Mouse (Mus musculus) G1E (cell line): ENCODE results near the gene Slc35e3. TPM values are rescaled to one million over a fixed set of nuclear protein-coding genes. Genes with fewer than 3 reads are reported as not detected.
A peak's percentile ranks its signal among the peaks of the same experiment; 100 is the strongest.

Source experiments
- ATAC-seq: 2 replicates; pipeline ENCODE4 v1.8.0; 2016; ENCODE audit warnings: mild to moderate bottlenecking; ENCODE audit not compliant: insufficient number of reproducible peaks, poor library complexity, low FRiP score, severe bottlenecking; ENCODE audit errors: extremely low read depth
- DNase-seq: peaks from one replicate; pipeline ENCODE4 v3.0.0; 2012; ENCODE audit warnings: low spot score
- H3K27me3 ChIP-seq: 2 replicates; pipeline ENCODE4 v1.6.1; 2012; ENCODE audit warnings: mild to moderate bottlenecking, low read length, inconsistent platforms; ENCODE audit not compliant: insufficient read depth
- H3K36me3 ChIP-seq: replicated peaks from 2 replicates; pipeline ENCODE3; 2012; ENCODE audit warnings: mild to moderate bottlenecking, inconsistent platforms
- H3K4me1 ChIP-seq: 2 replicates; pipeline ENCODE4 v1.6.1; 2012; ENCODE audit warnings: low read depth, low read length, inconsistent platforms, mixed read lengths; ENCODE audit not compliant: insufficient read depth
- H3K4me3 ChIP-seq: 2 replicates; pipeline ENCODE4 v1.5.1; 2012; ENCODE audit warnings: low read depth, mild to moderate bottlenecking, inconsistent platforms, low read length, moderate library complexity, mixed read lengths
- H3K9me3 ChIP-seq: replicated peaks from 2 replicates; pipeline ENCODE4 v1.6.1; 2012; ENCODE audit warnings: inconsistent platforms
- CTCF ChIP-seq: IDR thresholded peaks from 2 replicates; pipeline ENCODE4 v1.5.1; 2012; ENCODE audit warnings: low read depth, low read length, inconsistent platforms, mixed read lengths
- GATA1 ChIP-seq: IDR thresholded peaks from 2 replicates; pipeline ENCODE4 v1.6.1; 2012; ENCODE audit warnings: borderline replicate concordance, low read length, inconsistent platforms, mixed read lengths
- GATA2 ChIP-seq: IDR thresholded peaks from 2 replicates; pipeline ENCODE4 v1.6.1; 2012; ENCODE audit warnings: low read depth, low read length, inconsistent platforms, borderline replicate concordance
- POLR2AphosphoS5 ChIP-seq: IDR thresholded peaks from 2 replicates; pipeline ENCODE4 v1.6.1; 2012; ENCODE audit warnings: low read depth, low read length, inconsistent platforms; ENCODE audit not compliant: insufficient replicate concordance
- TAL1 ChIP-seq: conservative IDR thresholded peaks from 2 replicates; pipeline ENCODE4 v1.6.1; 2012; ENCODE audit warnings: low read depth, low read length, inconsistent platforms, mixed read lengths
- polyA plus RNA-seq: library from polyadenylated mRNA; stranded (reverse); fragments of >175 nt; gene quantifications from 2 replicates; pipeline ENCODE4 v1.2.3, GENCODE M21; 2012
- total RNA-seq, 2 experiments: library from RNA; stranded (forward) in 1 of 2; stranded (reverse) in 1 of 2; fragments of 200-1000 nt in 1 of 2; fragments of >200 nt in 1 of 2; fragmentation: Nextera tagmentation in 1 of 2; gene quantifications; 2 replicates each; pipeline ENCODE4 v1.2.3; 2014 to 2017

Slc35e3 gene
- total RNA-seq (2014; fragmentation: Nextera tagmentation) = 7.9 and 10.9 TPM in 2 replicates
- 3.5 and 3.9 TPM in 2 replicates for total RNA-seq (2017)
- 1.5 and 2.2 TPM in 2 replicates for polyA plus RNA-seq

DNA sequence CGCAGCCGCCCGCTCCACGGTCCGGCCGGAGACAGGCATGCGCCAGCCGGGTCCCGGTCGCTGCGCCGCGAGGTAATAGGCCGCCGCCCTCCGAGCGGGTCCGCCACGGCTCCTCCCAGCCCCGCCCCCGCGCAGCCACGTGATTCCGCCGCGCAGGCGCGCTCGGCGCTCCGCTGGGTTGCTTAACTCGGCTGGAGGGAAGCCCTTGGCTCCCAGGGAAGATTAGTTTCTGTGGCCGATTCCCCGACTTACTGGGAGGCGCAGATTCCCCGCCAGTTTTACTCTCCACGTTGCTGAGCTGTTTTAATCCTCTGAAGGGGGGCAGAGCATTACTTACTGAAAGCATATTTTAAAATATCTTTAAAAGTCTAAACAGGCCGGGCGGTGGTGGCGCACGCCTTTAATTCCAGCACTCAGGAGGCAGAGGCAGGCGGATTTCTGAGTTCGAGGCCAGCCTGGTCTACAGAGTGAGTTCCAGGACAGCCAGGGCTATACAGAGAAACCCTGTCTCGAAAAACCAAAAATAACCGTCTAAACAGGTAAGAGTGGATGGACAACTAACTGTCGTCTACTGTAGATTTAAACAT lies at the start of gene Slc35e3:
Gene Slc35e3, minus strand, starts transcription at position 69 of the 587 bp plus-strand sequence.
- H3K4me3 ChIP-seq = peak within 1 kb of the TSS; percentile 72
- peak; percentile 87 for DNase-seq
- H3K27me3 ChIP-seq = no peaks in the 10 kb centered on the region
- TF ChIP-seq POLR2AphosphoS5 (no peak), GATA2 (no peak), GATA1 (no peak), TAL1 (no peak), CTCF (no peak)
- peaks cover 32% of the 10 kb centered on the region for H3K4me1 ChIP-seq
- H3K9me3 ChIP-seq = peaks cover 27% of the 10 kb centered on the region
- H3K36me3 ChIP-seq = peaks cover 65% of the 10 kb centered on the region
- peak; percentile 72 for ATAC-seq

DNA sequence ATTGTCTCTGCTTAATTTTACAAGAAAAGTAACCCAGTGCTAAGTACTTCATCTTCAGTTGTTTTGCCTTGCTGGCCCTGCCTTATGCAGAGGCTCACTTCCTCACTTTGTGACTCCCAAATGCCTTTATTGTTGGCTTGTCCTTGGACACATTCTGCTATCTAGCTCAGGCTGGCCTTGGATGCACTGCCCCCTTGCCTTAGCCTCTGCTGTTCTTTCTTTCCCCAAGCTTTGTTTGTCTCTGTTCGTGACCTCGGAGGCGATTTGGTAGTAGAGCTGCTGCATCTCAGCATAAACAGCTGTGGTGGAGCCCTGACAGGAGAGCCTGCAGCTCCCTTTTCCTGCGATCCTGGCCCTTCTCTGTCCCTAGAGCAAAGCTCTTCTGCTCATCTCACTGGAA lies 49.0 kb upstream of the Slc35e3 start:
- peaks cover 3% of the 10 kb centered on the region; the same call in 1 of the 2 replicates for H3K9me3 ChIP-seq
- DNase-seq (no peak), ATAC-seq (no peak)
- H3K27me3 ChIP-seq = no peaks in the 10 kb centered on the region
- no peak for TF ChIP-seq TAL1
- no peak overlapping the region for H3K4me3 ChIP-seq
- H3K36me3 ChIP-seq = peaks cover 11% of the 10 kb centered on the region
- H3K4me1 ChIP-seq = peaks cover 35% of the 10 kb centered on the region

DNA sequence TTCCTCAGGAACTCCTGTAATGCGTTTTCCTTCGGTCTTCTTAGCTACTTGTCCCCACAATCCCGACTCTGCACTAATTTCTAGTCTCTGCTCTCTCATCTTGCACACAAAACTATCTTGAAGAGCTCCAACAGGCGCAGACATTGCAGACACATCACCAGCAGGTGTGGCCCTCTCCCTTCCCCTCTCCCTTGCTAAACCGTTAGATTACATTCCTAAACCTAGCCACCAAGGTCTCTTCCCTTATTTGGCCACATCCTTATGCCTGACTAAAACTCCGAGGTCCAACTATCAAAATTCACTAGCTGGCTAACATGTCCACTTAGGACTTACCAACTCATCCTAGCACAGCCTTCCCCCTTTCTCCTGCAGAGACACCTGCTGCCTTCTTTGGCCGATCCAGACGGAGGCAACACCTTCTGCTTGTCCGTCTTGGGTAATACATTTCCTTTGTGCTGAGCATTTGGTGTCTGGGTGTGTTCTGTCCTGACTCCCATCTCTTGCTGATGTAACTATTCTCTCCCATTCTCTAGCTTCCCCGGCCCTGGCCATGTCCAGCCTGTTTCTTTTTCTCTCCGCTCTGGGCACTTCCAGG lies 47.4 kb upstream of the Slc35e3 start:
- ATAC-seq (no peak), DNase-seq (no peak)

DNA sequence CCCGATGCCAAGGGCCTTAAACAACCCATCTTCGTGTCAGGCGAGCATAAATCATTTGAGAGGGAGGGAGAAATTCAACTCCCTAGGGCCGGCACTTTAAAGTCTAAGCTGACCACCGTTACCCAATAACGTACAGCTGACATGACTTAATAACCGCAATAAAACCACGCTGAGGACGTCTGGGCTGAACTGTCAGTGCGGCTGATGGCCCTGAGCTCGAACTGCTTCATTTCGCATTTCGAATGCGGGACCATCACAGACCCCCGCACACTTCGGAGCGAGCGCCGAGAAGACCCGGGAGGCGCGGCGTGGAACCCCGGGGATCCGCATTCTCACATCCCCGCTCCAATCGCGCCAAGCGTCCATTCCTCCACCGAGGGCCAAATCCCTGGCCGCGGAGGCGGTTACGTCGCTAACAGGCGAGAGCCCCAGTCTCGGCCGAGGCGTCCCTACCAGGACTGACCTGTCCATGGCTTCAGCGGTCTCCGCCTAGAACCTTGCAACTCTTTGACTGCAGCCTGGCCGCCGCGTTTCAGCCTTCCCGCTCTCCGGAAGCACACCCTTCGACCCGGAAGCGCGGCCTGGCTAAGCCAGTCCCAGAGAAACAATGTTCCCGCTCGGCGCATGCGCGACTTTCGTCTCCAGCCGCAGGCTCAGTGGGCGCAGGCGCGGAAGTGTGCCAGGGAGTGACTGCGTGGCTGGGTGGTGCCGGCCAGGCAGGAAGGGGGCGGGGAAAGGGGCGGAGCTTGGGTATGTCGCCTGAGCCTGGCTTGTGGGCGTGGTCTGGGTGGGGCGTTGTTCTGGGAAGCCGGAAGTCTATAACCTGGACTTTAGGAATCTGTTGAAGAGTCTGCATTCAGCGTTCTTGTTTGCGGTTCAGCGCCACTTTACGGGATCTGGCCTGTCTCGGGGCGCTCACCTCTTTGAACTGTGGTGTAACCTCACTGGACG lies 46.3 kb upstream of the Slc35e3 start, which contains the start of gene Nup107:
Gene Nup107, minus strand, starts transcription at position 565 of the 951 bp plus-strand sequence.
- peaks cover 29% of the 10 kb centered on the region for H3K36me3 ChIP-seq
- TF ChIP-seq GATA1 = no peak
- TF ChIP-seq CTCF = no peak
- TF ChIP-seq GATA2 = no peak
- TF ChIP-seq TAL1 = no peak
- no peak for TF ChIP-seq POLR2AphosphoS5
- ATAC-seq (peak; percentile 82), DNase-seq (peak; percentile 97)
- H3K9me3 ChIP-seq = peaks cover 3% of the 10 kb centered on the region; the same call in 1 of the 2 replicates
- peaks cover 35% of the 10 kb centered on the region for H3K4me1 ChIP-seq
- no peaks in the 10 kb centered on the region for H3K27me3 ChIP-seq
- H3K4me3 ChIP-seq = peak within 1 kb of the TSS; percentile 98

More for the DNA sequence above, 47.4 kb upstream of the Slc35e3 start:
- H3K4me1 ChIP-seq = peaks cover 37% of the 10 kb centered on the region
- peaks cover 3% of the 10 kb centered on the region; the same call in 1 of the 2 replicates for H3K9me3 ChIP-seq
- no peak for TF ChIP-seq GATA1
- no peak for TF ChIP-seq CTCF
- TF ChIP-seq TAL1 = no peak
- TF ChIP-seq POLR2AphosphoS5 = no peak
- TF ChIP-seq GATA2 = no peak
- H3K36me3 ChIP-seq = peaks cover 19% of the 10 kb centered on the region
- H3K27me3 ChIP-seq = no peaks in the 10 kb centered on the region
- H3K4me3 ChIP-seq = peak overlapping the region; percentile 98; the same call in 1 of the 2 replicates

DNA sequence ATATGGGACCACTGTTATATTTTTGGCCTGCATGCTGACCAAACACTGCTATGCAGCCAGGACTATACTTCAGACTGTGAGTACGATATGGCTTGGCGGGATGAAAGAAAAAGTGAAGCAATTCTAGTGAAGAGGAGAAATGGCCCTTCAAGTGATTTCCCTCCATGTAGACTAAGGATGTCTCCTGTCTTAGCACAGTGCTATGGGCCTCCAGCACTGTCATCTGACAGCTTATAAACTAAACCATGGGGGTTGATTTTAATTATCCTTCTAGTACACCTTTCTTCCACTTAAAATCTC lies 45.0 kb upstream of the Slc35e3 start:
- DNase-seq (no peak), ATAC-seq (no peak)
- Histone ChIP-seq H3K4me1 (peaks cover 35% of the 10 kb centered on the region), H3K36me3 (peaks cover 41% of the 10 kb centered on the region), H3K4me3 (peak overlapping the region; percentile 98), H3K27me3 (no peaks in the 10 kb centered on the region), H3K9me3 (0 out of 2 replicates have a peak, but pooled peaks cover under 1% of the 10 kb centered on the region)
- TF ChIP-seq TAL1 (no peak), POLR2AphosphoS5 (no peak), CTCF (no peak), GATA1 (no peak), GATA2 (no peak)

DNA sequence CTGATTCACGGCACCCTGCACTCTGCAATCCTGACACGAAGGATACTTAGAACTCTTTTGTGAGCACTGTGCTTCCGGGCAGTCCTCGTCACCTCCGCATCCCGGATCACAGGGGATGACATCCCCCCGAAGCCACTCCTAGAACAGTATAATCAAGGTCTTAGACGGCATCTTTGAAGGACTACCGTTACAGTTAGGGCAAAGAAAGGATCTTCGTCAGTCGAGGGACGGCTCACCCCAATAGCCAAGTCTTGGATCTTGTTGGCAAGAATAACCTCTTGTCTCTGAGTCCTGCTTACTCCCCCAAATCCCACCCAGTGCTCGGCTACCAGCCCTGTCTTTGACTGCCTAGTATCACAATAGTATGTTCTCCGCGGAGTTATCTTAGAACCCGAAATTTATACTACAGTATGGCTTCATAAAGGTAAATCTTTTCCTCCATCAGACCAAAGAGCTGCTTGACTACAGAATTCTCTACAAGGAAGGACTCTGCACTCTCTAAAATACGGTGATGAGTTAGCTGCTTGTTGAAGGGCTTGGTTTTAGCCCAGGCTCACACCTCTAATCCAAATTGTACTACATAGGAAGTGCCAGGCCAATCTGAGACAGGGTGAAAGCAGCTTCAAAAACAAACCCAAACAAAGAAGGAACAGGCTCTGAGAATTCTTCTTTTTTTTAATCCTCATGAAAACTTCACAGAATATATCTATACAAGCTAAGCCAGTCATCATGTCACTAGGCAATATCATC lies 44.4 kb upstream of the Slc35e3 start:
- ATAC-seq = no peak

More for the DNA sequence above, 44.4 kb upstream of the Slc35e3 start:
- H3K36me3 ChIP-seq = peaks cover 46% of the 10 kb centered on the region
- no peak for TF ChIP-seq CTCF
- TF ChIP-seq POLR2AphosphoS5 = no peak
- no peak for TF ChIP-seq GATA2
- no peak for TF ChIP-seq GATA1
- TF ChIP-seq TAL1 = no peak
- no peaks in the 10 kb centered on the region for H3K9me3 ChIP-seq
- no peak for DNase-seq
- H3K4me3 ChIP-seq = peak overlapping the region; percentile 98; the same call in 1 of the 2 replicates
- H3K27me3 ChIP-seq = no peaks in the 10 kb centered on the region
- peaks cover 35% of the 10 kb centered on the region for H3K4me1 ChIP-seq
